Mouse (Mus musculus) liver, embryonic 12.5 days (tissue): Measurements from ENCODE around the gene Gzmd. TPM values are rescaled to one million over a fixed set of nuclear protein-coding genes. Genes with fewer than 3 reads are reported as not detected.

Source experiments
- microRNA-seq: library from miRNA; unstranded; fragments of <30 nt; microRNA quantifications from one replicate; pipeline ENCODE4, GENCODE M21; 2017
- polyA plus RNA-seq: library from polyadenylated mRNA; unstranded; fragments of >200 nt; fragmentation: Nextera tagmentation; extraction: Ambion mirVana; gene quantifications from 2 replicates; pipeline ENCODE4 v1.2.1, GENCODE M21; 2016

Gene Gzmd
- polyA plus RNA-seq, 1 experiment from 2014 or later, result not detected

Small RNAs within 50 kb of the gene (microRNA-seq; reads per million reads assigned to microRNA genes)
- gene Mir6949, result not detected

Other genes with a start within 250 kb of the Gzmd start
- 0.25 TPM in 2 replicates for gene Cbln3, start 248.2 kb downstream of the Gzmd start, polyA plus RNA-seq
- 12.8 and 13.0 TPM in 2 replicates for gene Khnyn, start 247.7 kb downstream of the Gzmd start, polyA plus RNA-seq
- gene Sdr39u1, start 232.3 kb downstream of the Gzmd start, polyA plus RNA-seq, result 14.0 and 15.3 TPM in 2 replicates
- not detected in 2 replicates for gene Cma1, start 187.9 kb downstream of the Gzmd start, polyA plus RNA-seq
- gene Cma2, start 181.6 kb downstream of the Gzmd start, polyA plus RNA-seq, result not detected in 2 replicates
- not detected in 2 replicates for gene Mcpt1, start 114.6 kb downstream of the Gzmd start, polyA plus RNA-seq
- not detected in 2 replicates for gene Mcpt9, start 102.1 kb downstream of the Gzmd start, polyA plus RNA-seq
- 0.12 TPM in 1 of 2 replicates, not detected in the other for gene Mcpt2, start 90.6 kb downstream of the Gzmd start, polyA plus RNA-seq
- not detected in 2 replicates for gene Mcpt4, start 70.3 kb downstream of the Gzmd start, polyA plus RNA-seq
- 0.20 TPM in 1 of 2 replicates, not detected in the other for gene Mcpt8, start 47.3 kb downstream of the Gzmd start, polyA plus RNA-seq
- gene Ctsg, start 30.0 kb downstream of the Gzmd start, polyA plus RNA-seq, result 4.0 and 5.3 TPM in 2 replicates
- gene Gzme, start 12.0 kb downstream of the Gzmd start, polyA plus RNA-seq, result not detected in 2 replicates
- not detected in 2 replicates for gene Gzmg, start 27.0 kb upstream of the Gzmd start, polyA plus RNA-seq
- gene Gzmn, start 42.0 kb upstream of the Gzmd start, polyA plus RNA-seq, result not detected in 2 replicates
- gene Gzmf, start 78.8 kb upstream of the Gzmd start, polyA plus RNA-seq, result not detected in 2 replicates
- gene Gzmc, start 102.0 kb upstream of the Gzmd start, polyA plus RNA-seq, result not detected in 2 replicates
- not detected in 2 replicates for gene Gzmb, start 129.7 kb upstream of the Gzmd start, polyA plus RNA-seq
- not detected in 2 replicates for gene Atp12a, start 232.5 kb upstream of the Gzmd start, polyA plus RNA-seq